Mouse (Mus musculus) kidney, adult 11 months (tissue): Measurements from ENCODE around the gene Arhgef18.

Experiments used
- DNase-seq: peaks from one replicate; pipeline ENCODE4 v3.0.0; 2022

The Arhgef18 gene

GRCm38 (mm10) chr8:3464309-3464708, 71.5 kb downstream of the Arhgef18 start:
- no peak for DNase-seq

GRCm38 (mm10) chr8:3467006-3467885, 74.4 kb downstream of the Arhgef18 start, which contains the start of gene Pex11g:
Gene Pex11g (minus strand): TSS chr8:3467680.
- DNase-seq: peak; percentile 99

DNA sequence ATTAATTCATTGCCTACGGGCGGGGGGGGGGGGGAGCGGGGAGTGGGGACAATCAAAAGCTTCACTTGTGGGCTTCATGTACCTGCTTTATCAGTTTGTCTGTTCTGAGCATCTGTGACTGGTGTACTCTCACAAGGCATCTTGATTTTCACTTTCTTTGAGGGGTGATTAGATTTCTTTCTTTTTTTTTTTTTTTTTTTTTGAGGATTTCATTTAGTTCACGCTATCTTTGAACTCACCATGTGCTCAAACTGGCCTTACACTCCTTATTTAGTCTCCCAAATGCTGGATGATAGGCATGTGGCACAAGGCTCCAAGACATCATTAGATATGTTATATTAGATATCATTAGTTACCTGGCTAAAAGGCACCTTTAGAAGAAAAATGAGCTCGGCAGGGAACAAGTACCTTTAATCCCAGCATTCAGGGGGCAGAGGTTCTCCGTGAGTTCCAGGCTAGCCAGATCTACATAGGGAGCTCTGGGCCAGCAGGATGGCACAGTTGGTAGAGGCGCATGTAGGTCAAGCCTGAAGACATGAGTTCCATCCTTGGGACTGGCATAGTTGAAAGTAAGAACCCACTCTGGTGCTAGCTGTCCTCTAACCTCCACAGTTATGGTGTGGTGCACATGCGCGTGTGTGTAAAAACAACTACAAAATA, 75.2 kb downstream of the Arhgef18 start:
- DNase-seq: no peak

DNA sequence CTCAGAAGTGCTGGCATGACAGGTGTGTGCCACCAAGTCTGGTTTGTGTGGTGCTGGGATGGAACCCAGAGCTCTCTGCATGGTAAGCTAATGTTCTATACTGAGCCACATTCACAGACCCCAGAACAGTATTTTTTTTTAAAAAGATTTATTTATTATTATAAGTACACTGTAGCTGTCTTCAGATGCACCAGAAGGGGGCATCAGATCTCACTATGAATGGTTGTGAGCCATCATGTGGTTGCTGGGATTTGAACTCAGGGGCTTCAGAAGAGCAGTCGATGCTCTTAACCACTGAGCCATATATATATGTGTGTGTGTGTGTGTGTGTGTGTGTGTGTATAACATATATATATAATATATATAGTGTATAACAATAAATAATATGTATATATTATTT, 76.0 kb downstream of the Arhgef18 start:
- no peak for DNase-seq

GRCm38 (mm10) chr8:3470562-3470961, 77.8 kb downstream of the Arhgef18 start, which contains the start of gene Tex45:
Gene Tex45 (plus strand): TSS chr8:3470862.
- DNase-seq: no peak

GRCm38 (mm10) chr8:3475715-3476429, 83.1 kb downstream of the Arhgef18 start:
- no peak for DNase-seq

DNA sequence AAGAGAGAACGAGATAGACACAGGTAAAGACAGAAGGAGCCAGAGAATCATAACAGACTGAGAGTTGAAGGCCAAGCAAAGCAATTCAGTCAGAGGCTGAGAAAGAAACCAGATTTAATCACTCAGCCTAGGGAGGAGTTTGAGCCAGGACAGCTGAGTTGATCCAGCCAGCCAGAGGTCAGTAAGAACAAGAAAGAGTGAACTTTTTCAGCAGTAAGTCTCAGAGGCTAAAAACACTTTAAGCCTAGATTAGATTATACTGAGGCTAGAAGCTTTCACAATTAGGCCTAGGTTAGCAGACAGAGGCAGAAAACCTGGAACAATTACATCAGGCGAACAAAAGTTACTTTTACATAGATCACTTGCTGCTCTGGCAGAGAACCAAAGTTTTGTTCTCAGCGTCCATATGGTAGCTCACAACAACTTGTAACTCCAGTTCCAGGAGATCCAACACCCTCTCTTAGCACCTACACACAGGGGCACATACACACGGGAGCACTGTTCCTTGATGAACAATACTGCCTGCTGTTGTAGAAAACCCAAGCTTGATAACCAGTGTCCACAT, 87.5 kb downstream of the Arhgef18 start:
- DNase-seq: no peak

- no peak for DNase-seq
Measured at GRCm38 (mm10) chr8:3481605-3482004, 88.8 kb downstream of the Arhgef18 start.

GRCm38 (mm10) chr8:3482240-3482740, 89.5 kb downstream of the Arhgef18 start:
- no peak for DNase-seq

DNA sequence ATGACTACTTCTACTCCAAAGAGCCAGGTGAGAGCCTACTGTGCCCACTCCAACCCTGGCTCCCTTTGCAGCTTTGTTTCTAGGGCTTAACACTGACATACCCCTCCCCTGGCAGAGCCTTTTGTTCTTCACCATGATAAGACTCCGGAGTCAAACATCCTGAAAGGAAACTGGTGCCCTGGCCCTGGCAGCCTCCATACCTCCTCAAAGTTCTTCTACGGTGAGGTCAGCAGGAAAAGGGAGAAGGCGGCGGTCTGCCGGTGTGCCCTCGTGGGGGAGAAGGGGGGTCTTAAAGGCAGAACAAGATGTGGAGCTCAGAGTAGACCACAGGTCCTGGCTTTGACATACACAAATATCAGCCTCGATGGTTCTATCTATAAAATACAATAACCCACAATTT, 90.7 kb downstream of the Arhgef18 start:
- no peak for DNase-seq

GRCm38 (mm10) chr8:3485192-3485591, 92.4 kb downstream of the Arhgef18 start:
- no peak for DNase-seq

GRCm38 (mm10) chr8:3492901-3493844, 100.4 kb downstream of the Arhgef18 start, which contains the start of gene Zfp358:
Gene Zfp358 (plus strand): TSS chr8:3493138.
- DNase-seq: peak; percentile 58

DNA sequence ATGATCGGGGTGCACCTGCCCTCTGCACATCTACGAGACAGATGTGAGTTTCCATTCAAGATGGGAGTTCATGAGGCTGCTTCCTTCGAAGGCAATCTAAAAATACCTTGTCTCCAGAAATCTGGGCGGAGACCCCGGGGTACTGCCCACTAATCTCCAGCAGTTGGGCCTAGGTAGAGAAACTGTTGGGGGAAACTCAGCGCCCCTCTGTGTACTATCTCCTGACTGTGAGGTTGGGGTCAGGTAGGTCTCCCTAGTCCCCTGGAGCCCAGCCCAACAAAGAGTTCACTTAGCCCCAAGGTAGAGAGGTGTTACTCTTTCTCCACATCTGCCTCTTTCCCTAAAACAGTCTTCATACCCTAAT, 101.0 kb downstream of the Arhgef18 start:
- DNase-seq: no peak

DNA sequence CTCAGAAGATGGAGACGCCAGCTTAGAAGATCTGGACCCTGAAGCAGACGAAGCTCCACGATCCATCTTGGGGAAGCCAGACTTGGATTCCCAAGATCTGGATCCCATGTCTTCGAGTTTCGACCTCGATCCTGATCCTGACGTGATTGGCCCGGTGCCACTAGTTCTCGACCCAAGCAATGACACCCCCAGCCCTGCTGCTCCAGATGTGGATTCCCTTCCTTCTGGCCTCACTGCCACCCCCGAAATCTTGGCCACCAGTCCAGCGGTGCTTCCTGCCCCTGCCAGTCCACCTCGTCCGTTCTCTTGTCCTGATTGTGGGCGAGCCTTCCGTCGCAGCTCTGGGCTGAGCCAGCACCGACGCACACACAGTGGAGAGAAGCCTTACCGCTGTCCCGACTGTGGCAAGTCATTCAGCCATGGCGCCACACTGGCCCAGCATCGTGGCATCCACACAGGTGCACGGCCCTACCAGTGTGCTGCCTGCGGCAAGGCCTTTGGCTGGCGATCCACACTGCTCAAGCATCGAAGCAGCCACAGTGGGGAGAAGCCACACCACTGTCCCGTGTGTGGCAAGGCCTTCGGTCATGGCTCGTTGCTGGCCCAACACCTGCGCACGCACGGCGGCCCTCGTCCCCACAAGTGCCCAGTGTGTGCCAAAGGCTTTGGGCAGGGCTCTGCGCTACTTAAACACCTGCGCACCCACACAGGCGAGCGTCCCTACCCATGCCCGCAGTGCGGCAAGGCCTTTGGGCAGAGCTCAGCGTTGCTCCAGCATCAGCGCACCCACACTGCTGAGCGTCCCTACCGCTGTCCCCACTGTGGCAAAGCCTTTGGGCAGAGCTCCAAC, 103.0 kb downstream of the Arhgef18 start:
- DNase-seq: no peak

- DNase-seq: no peak
Measured at GRCm38 (mm10) chr8:3496428-3496748, 103.6 kb downstream of the Arhgef18 start.

DNA sequence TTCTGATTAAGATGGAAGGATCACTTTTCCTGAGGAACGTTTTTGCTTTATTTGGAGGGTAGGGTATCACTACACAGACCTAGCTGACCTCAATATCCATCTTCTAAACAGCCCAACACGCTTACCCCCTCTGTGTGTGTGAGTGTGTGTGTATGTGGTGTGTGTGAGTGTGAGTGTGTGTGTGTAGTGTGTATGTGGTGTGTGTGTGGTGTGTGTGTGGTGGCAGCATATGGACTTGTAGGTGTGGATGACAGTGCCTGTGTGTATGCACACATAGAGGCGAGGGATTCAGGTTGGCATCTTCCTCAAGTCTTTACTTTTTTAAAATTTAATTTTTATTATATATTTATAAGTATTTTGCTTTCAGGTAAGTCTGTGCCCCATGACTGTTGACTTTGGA, 105.8 kb downstream of the Arhgef18 start:
- DNase-seq: no peak

DNA sequence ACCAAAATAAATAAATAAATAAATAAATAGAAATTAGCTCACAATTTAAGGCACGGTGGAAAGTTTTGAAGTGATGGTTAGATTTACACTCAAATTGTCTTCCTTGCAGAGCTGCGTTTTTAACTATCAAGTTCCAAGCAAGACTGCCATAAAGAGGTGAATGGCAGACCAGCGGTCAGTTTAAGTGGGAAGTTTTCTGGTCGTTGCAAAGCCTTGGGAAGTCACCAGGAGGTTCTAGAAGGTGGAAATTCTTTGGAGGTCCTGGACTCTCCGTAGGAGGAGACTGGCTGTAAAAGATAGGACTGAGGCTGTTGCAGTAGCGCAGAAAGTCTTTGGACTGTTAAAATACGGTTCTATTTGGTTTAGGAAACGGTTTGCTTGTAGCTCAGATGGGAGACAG, 106.9 kb downstream of the Arhgef18 start:
- DNase-seq: no peak

- DNase-seq: peak; percentile 98
Measured at GRCm38 (mm10) chr8:3500235-3501090, 107.7 kb downstream of the Arhgef18 start, which contains the start of gene Mcoln1. Gene Mcoln1 (plus strand): TSS chr8:3500457.

DNA sequence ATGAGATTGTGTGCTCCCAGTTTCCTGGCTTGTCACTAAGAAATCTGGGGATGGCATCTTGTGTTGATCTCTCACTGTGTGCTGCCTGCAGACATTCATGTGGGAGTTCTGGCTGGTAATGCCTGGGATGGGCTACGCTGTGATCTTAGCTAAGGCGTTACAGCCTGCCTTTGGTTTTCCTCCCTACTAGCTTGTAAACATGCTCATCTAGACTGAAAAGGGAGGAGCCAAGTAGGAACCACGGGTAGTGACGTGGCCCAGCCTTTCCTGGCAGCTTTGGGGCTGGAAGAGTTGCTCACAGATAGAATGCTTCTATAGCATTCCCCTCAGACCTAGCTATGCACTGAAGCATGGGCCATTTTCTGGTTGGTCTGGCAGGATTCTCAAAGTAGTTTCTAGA, 109.4 kb downstream of the Arhgef18 start:
- DNase-seq: no peak
